Mouse (Mus musculus): Measurements from ENCODE around the gene Gm13287.

DNA sequence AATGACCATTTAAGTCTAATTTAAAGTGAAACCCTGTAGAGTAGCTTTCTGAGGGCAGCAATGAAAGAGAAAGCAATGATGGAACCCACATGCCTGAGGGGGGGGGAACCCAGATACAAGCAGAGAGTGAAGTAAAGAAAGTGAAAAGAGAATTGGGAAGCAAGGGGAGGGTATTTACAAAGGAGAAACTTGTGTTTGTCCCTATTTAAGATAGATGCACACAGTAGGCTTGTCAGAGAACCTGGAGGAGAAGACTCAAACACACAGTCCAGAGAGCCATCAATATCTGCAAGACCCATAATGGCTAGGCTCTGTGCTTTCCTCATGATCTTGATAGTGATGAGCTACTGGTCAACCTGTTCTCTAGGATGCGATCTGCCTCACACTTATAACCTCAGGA is 16.6 kb downstream of the Gm13287 start, which contains the start of gene Ifna11:
- TF ChIP-seq CTCF (IDR thresholded peaks at IDR 0.05; ENCODE audit: low read depth, low read length) (no peak), TAL1 (conservative IDR thresholded peaks at IDR 0.05; ENCODE audit: low read depth, low read length) (no peak)

All from G1E (cell line).